Comparison of ENCODE assay signal across 12 mouse cellular contexts in genomic region chr15:92543252-92543651, GRCm38 (mm10).
A peak's percentile ranks its signal among the peaks of the same experiment; 100 is the strongest.
DNase-seq lines count a peak whose midpoint lies in the region.
"Had no signal": no experiment of that assay in that cellular context is flagged by ENCODE, and none has a peak within 500 bp of the region (broad histone marks: within the 10 kb centered on the region; RNA-seq: fewer than 3 reads in every experiment).

No protein-coding gene starts in this region.

- DNase-seq in embryo, embryonic 10 days (ENCODE audit: low spot score) = peak; percentile 10
- DNase-seq in embryo, embryonic 9.5 days (ENCODE audit: extremely low spot score) = no peak
- peak; percentile 30 for DNase-seq in R1 (ENCODE audit: low read depth, low spot score)
- no peak for DNase-seq in ovary, postnatal 14 days (ENCODE audit: low spot score)
- no peak for DNase-seq in gastrocnemius, postnatal 25 days
- DNase-seq: adrenal gland, adult 8-10 months; adrenal gland, postnatal 14 days; B cell, adult 2 months; cerebellum, adult 11-12 months; cerebellum, adult 2 months; cerebellum, adult 9-10 months; cerebellum, postnatal 36 days had no signal

Comparison
In these comparisons a context has a peak if more than half of its experiments do, and no peak if none do; other contexts are left out.
1. DNase-seq: peak in embryo, embryonic 10 days (single experiment) and R1 (single experiment); none in embryo, embryonic 9.5 days (single experiment), ovary, postnatal 14 days (single experiment) and gastrocnemius, postnatal 25 days (single experiment).